Mouse (Mus musculus): Measurements from ENCODE around the gene Glp2r.

The Glp2r gene

DNA sequence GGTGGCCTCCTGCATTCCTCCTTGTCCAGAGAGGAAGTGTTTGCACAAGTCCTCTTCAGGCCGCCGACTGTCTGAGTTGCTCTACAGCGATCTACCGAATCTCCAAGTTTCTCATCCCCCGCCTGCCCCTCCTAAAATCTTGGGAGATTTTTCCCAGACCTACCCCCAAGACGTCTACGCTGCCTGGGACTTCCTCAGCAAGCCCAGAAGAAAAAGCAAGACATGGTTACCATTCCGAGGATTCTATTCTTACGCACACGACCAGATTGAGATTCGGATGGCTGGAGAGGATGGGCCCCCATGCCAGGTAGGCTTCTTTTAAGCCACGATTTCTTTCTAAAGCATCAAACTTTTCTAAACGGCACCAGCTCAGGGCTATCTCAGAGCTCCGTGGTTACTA, at the start of gene Glp2r:
Gene Glp2r (minus strand): TSS at position 101 of the 400 bp plus-strand sequence.
- in situ Hi-C loops (cut with MboI, MseI): no loop called here

DNA sequence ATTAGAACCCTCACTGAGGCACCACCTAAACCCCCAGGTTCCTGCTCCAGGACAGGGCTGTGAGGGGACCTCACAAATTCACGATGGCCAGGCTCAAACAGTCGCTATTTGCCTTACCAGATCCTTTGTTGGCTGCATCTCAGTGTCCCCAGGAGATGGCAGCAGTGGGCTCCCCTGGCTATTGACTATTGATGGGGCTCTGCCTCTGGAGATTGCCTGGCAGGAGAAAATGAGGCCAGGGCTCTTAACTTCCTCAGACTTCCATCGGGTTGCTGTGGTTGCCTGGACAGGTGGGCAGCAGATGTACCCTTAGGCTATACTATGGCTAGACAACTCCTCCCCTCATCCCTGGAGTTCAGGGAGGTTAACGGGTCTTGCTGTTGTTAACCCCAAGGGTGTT, 49.3 kb upstream of the Glp2r start:
- in situ Hi-C loops (cut with MboI, MseI): no loop called here

DNA sequence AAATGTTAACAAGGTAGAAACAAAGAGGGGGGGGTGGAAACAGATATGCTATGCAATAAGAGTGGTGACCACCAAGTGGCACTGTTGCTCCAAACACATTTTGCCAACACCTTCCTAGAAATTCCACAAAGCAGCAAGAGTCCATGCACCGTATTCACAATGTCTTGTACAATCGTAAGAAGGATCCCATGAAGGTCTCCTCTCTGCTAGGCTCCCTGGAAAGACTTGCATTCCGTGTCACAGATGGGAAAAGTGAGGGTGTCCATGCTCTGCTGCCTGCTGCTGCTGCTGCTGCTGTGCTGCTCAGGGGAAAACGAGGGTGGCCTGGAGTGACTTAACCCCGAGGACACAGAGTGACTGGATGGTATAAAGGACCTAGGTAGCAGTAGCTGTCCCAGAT, 48.7 kb upstream of the Glp2r start:
- in situ Hi-C loops (cut with MboI, MseI): no loop called here

DNA sequence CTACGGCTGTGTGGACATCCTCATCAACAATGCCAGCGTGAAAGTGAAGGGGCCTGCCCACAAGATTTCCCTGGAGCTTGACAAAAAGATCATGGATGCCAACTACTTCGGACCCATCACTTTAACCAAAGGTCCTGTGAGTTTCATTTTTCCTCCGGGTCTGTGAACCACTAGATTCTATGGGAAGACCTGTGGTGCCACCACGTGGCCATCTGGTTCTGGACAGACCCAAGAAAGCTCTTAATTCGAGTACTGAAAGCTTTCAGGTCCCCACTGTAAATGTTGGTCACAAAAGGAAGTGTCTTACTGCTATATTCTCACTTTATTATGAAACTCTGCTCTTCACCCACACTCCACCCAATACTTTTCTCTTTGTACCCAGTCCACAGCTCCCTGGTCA, 40.6 kb upstream of the Glp2r start:
- in situ Hi-C loops (cut with MboI, MseI): no loop called here

DNA sequence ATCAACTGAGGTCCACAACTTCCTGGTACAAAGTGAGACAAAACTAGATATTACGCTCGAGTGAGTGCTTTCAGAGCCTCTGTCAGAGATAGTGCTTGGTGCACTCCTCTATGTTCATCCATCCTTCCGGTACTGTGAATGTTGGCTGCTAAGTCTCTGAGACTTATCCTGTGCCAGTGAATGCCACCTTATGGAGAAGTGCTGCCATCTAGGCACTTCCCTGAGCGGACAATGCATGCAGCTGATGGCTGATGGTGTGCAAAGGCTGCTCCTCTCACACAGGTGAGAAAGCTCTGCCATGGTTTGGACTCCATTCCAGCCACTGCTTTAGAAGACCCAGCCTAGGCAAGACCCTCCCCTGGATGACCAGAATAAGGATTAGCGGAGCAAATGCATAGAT, 37.1 kb upstream of the Glp2r start:
- in situ Hi-C loops (cut with MboI, MseI): no loop called here

DNA sequence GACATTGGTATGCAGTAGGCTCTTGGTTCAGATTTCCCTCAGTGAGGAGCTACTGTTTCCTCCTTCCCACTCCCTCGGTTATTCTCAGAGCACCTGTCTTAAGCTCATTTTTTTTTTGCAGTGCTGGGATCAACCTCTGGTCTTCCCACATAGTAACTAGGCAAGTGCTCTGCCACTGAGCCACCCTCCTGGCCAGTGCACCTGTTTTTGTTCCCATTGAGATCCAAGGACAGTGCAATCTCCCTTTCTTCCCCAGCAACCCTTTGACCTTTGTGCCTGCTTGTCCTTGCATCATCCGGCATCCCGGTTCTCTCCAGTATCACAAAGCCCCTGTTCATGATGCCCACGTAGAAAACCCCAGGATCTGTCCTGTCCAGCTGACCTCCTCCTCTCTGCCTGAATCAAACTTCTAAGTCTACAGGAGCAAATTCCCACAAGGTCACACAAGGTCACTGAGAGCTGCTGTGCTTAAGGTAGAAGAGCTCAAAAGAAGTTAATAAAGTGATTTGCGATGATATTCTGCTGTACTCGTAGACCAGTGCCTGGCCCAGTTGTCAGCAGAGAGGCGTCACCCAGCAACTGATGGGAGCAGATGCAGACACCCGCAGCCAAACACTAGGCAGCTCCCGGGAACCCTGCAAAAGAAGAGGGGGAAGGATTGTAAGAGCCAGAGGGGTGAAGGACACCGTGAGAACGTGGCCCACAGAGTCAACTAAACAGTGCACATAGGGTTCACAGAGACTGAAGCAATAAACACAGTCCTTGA, 36.1 kb upstream of the Glp2r start:
- in situ Hi-C loops (cut with MboI, MseI): no loop called here

DNA sequence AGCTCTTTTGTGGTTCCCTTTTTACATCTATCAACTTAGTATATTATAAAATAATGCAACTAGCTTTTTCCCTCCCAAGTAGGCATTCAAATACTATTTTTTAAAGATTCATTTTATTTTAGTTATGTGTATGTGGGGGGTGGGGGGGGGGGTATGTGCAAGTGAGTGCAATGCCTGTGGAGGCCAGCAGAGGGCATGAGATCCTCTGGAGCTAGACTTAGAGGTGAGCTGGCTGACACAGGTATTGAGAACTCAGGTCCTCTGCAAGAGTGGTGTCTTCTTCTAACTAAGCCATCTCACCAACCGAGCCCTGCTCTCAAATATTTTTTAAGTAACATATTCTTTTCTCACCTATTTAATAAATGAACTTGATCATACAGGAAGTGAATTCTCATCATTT, 34.6 kb upstream of the Glp2r start:
- in situ Hi-C loops (cut with MboI, MseI): no loop called here

DNA sequence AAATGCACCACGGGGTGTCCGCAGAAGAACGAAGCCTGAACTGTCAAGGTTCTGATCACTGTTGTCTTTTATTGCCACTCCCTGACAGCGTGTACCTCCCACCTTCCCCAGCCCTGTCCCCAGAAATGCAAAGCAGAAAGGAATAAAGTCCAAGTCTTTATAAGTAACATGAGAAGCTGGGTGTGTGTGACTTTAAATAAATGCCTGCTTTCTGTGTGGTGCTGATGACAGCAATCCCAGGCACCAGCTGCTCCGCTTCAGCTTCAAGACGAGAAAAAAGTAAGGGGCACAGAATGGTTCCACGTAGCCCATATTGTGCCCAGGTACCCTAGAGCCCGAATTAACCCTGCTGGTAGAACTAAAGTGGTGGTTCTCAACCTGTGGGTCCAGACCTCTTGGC, 30.2 kb upstream of the Glp2r start:
- in situ Hi-C loops (cut with MboI, MseI): no loop called here

DNA sequence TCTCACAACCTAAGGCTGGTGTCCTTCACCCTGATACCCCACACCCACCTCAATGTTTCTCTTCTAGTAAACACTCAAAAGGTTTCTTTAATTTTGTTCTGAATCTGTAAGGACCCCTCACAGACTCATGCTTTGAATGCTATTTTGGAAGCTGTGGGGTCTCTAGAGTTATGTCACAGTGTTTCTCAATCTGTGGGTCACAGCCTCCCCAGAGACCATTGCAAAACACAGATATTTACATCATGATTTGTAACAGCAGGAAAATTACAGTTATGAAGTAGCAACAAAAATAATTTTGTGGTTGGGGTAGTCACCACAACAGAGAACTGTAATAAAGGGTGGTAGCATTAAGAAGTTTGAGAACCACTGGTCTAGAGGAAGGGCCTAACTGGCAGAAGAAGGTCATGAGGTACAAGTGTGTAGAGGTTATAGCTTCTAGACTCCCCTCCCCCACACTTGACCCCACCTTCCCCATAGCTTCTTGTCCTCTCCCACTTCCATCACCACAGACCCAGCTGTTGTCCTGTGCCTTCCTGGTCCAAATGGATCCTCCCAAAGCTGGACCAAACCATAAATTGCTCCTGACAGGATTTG, 29.3 kb upstream of the Glp2r start:
- in situ Hi-C loops (cut with MboI, MseI): no loop called here

DNA sequence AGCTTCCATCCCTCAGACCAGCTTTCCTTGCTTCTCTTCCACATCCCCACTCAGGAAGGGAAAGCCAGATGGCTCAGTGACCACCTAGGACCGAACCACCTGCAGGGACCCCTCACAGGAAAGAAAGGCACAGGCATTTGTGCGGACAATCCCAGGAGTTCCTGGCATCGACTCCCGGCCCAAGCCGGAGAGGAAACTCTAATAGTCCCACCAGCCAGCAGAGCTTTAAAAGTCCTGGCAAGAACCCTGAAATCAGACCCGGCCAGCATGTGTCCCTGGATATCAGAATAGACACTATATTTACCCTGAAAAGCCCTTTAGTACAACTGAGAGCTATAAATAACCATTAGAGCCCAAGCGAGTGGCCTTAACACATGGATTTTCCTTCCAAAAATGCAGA, 27.0 kb upstream of the Glp2r start, which contains the start of gene Dhrs7c:
Gene Dhrs7c (plus strand): TSS at position 257 of the 400 bp plus-strand sequence.
- in situ Hi-C loops (cut with MboI, MseI): no loop called here

DNA sequence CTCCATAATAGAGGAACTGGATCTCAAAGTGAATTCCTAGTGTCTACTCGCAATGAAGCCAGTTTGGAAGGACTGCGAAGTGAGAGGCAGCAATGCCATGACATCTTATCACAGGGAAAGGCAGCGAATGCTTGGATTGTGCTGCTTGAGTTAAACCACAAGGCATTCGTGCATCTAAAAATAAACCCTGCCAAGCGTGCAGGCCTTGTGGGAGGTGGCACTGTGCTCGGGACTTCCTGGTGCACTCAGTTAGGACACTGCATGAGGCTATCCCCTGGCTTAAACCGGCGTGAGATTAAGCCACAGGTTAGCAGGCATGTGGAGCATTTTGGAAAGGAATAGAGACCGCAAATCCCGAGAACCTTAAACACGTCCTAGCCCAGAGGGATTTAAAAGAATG, 19.2 kb upstream of the Glp2r start:
- in situ Hi-C loops (cut with MboI, MseI): no loop called here

DNA sequence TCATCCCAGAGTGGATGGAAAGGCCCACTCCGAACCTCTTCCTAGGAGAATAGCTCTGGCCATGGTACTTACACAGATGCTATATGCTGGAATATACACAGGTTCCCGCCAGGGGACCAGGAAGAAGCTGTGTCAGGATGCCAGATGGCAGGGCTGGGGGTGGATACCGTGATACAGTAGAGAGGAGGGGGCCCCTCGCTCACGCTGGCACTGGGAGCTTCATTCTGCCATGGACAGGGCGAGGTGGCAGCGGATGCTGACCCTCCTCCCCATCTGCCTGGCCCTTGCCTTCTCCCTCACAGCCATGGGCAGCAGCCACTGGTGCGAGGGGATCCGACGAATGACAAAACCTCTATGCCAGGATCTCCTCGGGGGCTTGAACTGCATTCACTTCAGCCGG, 3.4 kb upstream of the Glp2r start, which contains the start of gene Gsg1l2:
Gene Gsg1l2 (plus strand): TSS at position 230 of the 400 bp plus-strand sequence.
- in situ Hi-C loops (cut with MboI, MseI): no loop called here

DNA sequence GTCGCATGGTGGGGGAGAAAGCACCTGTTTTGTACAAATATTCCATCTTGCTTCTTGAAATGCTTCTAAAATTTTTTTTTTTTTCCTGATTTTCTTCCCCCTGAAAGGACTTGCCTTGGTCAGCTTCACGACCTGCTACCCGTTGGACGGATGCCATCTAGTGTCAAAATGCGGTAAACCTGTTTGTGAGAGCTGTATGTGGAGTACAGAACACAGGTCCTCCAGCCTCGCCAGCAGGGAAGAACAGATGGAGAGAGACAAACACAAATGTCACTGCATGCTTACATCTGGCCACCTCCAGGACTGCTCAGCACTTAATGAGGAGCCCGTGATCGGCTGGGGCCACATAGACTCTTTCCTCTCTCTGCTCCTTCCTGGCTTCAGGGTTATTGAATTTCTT, 1.6 kb upstream of the Glp2r start:
- in situ Hi-C loops (cut with MboI, MseI): no loop called here

DNA sequence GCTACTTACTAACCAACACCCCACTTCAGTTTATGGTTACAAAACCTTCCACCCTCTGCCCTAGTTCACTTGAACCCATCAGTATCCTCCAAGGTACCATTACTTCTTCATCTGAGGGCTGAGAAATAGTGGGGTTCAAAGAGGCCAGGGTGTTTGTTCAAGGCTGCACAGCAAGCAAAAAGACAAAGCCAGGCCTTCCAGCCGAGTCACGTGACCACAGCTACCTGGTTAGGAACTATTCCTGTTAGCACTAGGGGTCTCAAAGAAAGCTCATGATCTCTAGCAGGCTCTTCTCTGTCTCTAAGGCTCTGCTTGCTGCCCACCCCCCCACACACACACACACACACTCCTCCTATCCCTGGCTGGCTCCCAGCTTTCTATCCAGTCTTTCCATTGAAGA, 738 bp upstream of the Glp2r start:
- in situ Hi-C loops (cut with MboI, MseI): no loop called here

DNA sequence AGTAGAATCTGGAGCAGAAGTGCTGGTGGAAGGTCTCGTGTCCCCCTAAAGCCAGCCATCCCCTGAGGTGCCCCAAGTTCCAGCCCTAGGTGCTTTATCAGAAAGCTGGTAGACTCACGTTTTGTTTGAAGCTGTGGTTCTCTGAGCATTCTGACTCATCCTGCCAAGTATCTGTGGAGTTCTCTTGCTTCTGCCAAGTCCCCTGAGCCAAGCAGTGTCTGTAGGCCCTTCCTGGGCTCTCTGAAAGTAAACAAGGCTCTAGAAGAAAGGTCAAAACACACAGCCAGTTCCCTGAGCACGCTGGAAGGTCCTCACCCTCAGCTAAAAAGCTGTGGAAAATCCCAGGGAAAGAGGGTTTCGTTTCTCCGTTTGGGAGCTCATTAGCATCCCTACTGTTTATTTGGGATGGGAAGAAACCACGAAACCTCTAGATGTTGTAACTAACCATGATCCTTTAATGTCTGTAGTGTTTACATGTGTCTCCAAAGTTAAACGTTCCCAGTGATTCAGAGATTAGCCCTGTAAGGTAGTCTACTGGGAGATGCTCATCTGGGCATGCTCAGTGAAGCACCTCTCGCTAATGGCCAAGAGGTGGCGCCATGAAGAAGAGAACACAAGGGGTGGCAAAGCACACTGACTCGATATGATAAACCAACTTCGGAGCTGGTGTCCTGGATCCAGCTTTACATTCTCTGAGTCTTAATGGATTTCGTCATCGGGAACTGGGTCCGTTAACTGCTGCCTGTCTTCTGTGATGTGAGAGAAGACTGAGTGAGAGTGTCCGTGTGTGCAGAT, 13.4 kb downstream of the Glp2r start:
- in situ Hi-C loops (cut with MboI, MseI): no loop called here

DNA sequence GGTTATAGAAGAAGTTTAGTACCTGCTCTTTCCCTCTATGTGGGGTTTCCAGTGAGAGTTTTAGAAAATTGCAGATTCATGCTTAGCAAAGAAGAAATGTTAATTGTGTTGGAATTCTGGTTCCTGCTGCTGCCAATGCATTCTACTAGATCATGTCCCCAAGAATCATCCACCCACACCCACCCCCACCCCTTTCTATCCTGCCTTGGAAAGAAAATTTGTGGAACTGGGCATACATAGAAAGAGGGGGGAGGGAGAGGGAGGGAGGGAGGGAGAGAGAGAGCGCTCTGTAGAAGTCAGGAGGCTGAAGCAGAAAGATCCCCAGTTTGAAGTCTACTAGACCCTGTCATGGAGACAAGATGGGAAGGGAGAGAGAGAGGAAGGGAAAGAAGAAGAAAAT, 14.7 kb downstream of the Glp2r start:
- in situ Hi-C loops (cut with MboI, MseI): no loop called here

DNA sequence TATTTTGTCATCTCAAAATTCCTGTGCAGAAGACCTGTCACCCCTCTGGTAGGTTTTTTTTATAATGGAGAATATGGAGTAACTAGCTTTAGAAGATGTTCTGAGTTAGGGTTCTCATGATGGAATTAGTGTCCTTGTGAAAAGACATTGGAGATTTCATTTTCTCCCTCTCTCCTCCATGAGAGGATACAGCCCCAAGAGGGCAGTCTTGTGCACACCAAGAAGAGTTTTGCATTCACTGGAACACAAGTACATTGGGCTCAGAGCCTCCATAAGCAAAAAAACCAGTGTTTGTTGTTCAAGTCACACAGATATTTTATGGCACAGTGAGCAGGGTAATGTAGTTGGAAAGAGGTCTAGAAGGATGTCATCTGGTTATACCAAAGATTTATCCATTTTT, 29.4 kb downstream of the Glp2r start:
- in situ Hi-C loops (cut with MboI, MseI): no loop called here

DNA sequence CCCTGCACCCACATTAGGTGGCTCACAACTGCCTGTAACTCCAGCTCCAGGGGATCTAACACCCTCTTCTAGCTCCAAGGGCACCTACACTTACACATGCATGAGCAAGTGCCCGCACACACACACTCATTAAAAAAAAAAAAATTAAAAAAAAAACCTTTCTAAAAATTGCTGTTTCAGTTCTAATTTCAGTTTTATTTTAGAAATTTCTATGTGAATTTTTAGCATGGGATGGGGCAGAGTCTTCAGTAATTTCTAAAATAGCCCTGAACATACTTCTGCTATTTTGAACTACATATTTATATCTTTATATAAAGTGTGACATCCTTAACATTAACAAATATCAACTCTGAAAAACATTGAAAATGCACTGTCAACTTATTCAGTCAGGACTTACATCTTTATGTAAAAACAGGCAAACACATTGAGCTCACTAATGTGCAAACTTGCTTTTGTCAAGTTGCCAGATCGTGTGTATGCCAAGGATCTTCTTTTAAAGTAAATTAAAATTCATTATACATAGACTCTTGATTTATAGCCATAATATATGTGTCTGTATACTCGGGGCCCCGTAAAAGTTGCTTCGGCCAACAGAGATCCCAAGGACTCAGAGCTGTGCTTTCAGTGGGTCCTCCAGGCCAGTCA, 32.0 kb downstream of the Glp2r start:
- in situ Hi-C loops (cut with MboI, MseI): no loop called here

DNA sequence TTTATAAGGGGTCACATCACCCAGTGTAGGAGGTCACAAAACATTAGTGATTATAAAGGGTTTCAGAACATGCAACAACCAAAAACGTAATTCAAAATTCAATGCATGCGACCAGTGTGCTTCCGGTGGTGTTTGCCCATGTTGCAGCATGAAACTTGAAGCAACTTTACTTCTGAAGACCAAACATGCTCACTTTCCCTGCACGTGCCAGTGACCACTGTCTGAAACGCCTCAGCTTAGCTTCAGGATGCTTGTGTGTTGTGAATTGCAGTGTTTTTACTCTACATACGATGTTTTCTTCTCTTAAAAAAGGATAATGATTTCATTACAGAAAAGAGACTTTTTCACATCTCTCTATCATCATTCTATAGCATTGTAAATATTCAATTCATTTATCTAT, 32.6 kb downstream of the Glp2r start:
- in situ Hi-C loops (cut with MboI, MseI): no loop called here

DNA sequence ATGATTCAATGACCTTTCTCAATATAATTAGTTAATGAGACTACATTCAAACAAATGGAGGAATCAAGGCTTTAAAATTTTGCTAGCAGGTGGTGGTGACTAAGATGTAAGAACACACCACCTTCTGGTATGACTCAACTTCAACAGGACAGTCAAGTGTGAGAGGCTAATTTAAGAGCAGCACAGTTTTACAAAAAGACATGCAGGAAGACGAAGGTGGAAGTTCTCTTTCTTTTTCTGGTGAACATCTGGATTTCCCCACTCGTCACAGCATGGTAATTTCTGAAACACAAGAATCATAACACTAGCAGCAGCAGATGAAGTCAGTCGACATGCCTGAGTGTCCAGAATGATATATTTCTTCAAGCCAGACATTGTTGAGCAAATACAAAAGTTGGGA, 36.4 kb downstream of the Glp2r start:
- in situ Hi-C loops (cut with MboI, MseI): no loop called here

DNA sequence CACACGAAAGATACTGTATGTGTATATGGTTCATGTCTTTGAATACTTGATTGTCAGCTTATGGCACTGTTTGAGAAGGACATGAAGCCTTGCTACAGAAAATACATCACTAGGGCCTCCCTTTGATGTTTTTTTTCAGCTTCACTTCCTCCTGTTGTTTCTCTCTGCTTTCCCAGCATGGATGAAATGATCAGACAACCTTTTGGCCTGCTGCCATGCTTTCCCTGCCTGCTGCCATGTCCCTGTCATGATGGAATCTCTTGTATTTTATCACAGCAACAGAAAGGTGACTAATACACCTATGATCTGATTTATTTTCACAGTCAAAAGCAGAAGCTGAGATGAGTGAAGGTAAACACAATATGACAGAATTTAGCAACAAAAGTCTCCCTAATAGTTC, 37.2 kb downstream of the Glp2r start:
- in situ Hi-C loops (cut with MboI, MseI): no loop called here

DNA sequence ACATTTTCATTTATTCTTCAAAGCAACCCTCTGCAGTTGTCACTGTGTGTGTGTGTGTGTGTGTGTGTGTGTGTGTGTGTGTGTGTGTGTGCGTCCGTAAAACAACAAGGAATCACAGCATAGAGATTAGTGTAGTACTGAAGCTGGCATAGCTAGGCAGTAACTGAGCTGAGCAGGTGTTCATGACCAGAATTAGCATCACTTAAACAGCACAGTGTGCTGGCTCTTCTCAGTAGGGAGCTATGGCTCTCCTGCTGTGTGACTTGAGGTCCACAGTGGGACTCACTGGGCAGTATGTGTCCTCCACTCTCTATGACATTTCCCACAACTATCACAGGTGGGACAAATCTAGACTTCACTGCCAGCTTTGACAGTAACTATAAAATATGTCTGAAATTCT, 39.9 kb downstream of the Glp2r start:
- in situ Hi-C loops (cut with MboI, MseI): no loop called here
